Mouse (Mus musculus) bone marrow, adult 2 months (tissue): ENCODE measurements around the gene Kiss1r.
"Not testable (repeated sequence)": the region's sequence is repeated elsewhere in the genome, so short reads cannot be mapped to it uniquely, and the experiment has no call there.

Experiments used
- CTCF ChIP-seq: fragments of 200-500 bp; IDR thresholded peaks from 2 replicates; pipeline ENCODE4 v1.5.1; 2011; ENCODE audit warnings: low read length, control low read depth; ENCODE audit not compliant: control insufficient read depth, insufficient read depth
- POLR2A ChIP-seq: fragments of 200-500 bp; IDR thresholded peaks from 2 replicates; pipeline ENCODE4 v1.6.1; 2011; ENCODE audit warnings: low read depth, mild to moderate bottlenecking, control low read depth, low read length, borderline replicate concordance; ENCODE audit not compliant: control insufficient read depth

DNA sequence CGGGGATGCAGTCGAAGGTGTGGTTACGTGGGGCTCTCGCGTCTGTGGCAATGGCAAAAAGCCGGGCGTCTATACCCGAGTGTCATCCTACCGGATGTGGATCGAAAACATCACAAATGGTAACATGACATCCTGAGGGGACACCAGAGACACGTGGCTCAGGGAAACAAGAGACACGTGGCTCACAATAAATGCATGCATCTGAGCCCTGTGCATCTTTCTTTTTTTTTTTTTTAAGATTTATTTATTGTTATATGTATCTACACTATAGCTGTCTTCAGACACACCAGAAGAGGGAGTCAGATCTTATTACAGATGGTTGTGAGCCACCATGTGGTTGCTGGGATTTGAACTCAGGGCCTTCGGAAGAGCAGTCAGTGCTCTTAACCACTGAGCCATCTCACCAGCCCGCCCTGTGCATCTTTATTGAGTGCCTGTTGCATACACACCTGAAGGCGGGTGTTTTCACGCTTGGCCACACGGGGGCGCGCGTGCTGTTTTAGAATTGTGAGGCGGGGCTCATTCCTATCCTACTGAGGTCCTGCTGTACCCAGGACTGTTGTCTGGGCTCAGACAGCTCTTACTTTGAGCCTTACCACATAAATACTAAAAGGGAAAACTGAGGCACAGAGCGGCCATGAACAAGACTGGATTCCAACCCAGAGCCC, 24.2 kb upstream of the Kiss1r start:
- not testable (repeated sequence) for TF ChIP-seq POLR2A
- TF ChIP-seq CTCF: peak; percentile 88
